Mouse (Mus musculus): ENCODE data around the gene Hoxb7. TPM values are rescaled to one million over a fixed set of nuclear protein-coding genes. Genes with fewer than 3 reads are reported as not detected.

Hoxb7 gene
- polyA plus RNA-seq, 1 experiment, result 13.1 TPM

- TF ChIP-seq POLR2A (IDR thresholded peaks at IDR 0.05; ENCODE audit: low read depth, low read length) (no peak), CTCF (IDR thresholded peaks at IDR 0.05; ENCODE audit: borderline replicate concordance, insufficient read depth, low read length) (no peak)
Observed at GRCm38 (mm10) chr11:96257141-96257540, 29.3 kb upstream of the Hoxb7 start.

GRCm38 (mm10) chr11:96259038-96259437 lies 27.4 kb upstream of the Hoxb7 start:
- Histone ChIP-seq H3K27ac (ENCODE audit: insufficient read depth, low read length) (peak overlapping the region; percentile 16; the same call in 1 of the 2 replicates), H3K4me3 (ENCODE audit: insufficient read depth, low read length) (no peak overlapping the region), H3K4me1 (ENCODE audit: control insufficient read depth, insufficient read depth, low read length) (0 out of 2 replicates have a peak, but pooled peaks cover 11% of the 10 kb centered on the region)
- TF ChIP-seq POLR2A (IDR thresholded peaks at IDR 0.05; ENCODE audit: low read depth, low read length) (no peak), CTCF (IDR thresholded peaks at IDR 0.05; ENCODE audit: borderline replicate concordance, insufficient read depth, low read length) (no peak)

More at GRCm38 (mm10) chr11:96257141-96257540, 29.3 kb upstream of the Hoxb7 start:
- H3K4me1 ChIP-seq (ENCODE audit: control insufficient read depth, insufficient read depth, low read length), result 0 out of 2 replicates have a peak, but pooled peaks cover 11% of the 10 kb centered on the region
- H3K4me3 ChIP-seq (ENCODE audit: insufficient read depth, low read length), result no peak overlapping the region
- peak overlapping the region; percentile 50; the same call in 1 of the 2 replicates for H3K27ac ChIP-seq (ENCODE audit: insufficient read depth, low read length)

GRCm38 (mm10) chr11:96259511-96259910 lies 26.9 kb upstream of the Hoxb7 start:
- 0 out of 2 replicates have a peak, but pooled peaks cover 11% of the 10 kb centered on the region for H3K4me1 ChIP-seq (ENCODE audit: control insufficient read depth, insufficient read depth, low read length)
- TF ChIP-seq CTCF (IDR thresholded peaks at IDR 0.05; ENCODE audit: borderline replicate concordance, insufficient read depth, low read length) (no peak), POLR2A (IDR thresholded peaks at IDR 0.05; ENCODE audit: low read depth, low read length) (no peak)
- H3K4me3 ChIP-seq (ENCODE audit: insufficient read depth, low read length), result no peak overlapping the region
- peak overlapping the region; percentile 56 for H3K27ac ChIP-seq (ENCODE audit: insufficient read depth, low read length)

GRCm38 (mm10) chr11:96260310-96260970 lies 26.0 kb upstream of the Hoxb7 start:
- Histone ChIP-seq H3K4me3 (ENCODE audit: insufficient read depth, low read length) (peak overlapping the region; percentile 9; the same call in 1 of the 2 replicates), H3K4me1 (ENCODE audit: control insufficient read depth, insufficient read depth, low read length) (0 out of 2 replicates have a peak, but pooled peaks cover 11% of the 10 kb centered on the region), H3K27ac (ENCODE audit: insufficient read depth, low read length) (peak overlapping the region; percentile 59)
- TF ChIP-seq CTCF (IDR thresholded peaks at IDR 0.05; ENCODE audit: borderline replicate concordance, insufficient read depth, low read length) (no peak), POLR2A (IDR thresholded peaks at IDR 0.05; ENCODE audit: low read depth, low read length) (no peak)

- Histone ChIP-seq H3K4me1 (ENCODE audit: control insufficient read depth, insufficient read depth, low read length) (0 out of 2 replicates have a peak, but pooled peaks cover 11% of the 10 kb centered on the region), H3K4me3 (ENCODE audit: insufficient read depth, low read length) (no peak overlapping the region), H3K27ac (ENCODE audit: insufficient read depth, low read length) (peak overlapping the region; percentile 59; the same call in 1 of the 2 replicates)
- TF ChIP-seq CTCF (IDR thresholded peaks at IDR 0.05; ENCODE audit: borderline replicate concordance, insufficient read depth, low read length), result peak; percentile 85
- no peak for TF ChIP-seq POLR2A (IDR thresholded peaks at IDR 0.05; ENCODE audit: low read depth, low read length)
Observed at GRCm38 (mm10) chr11:96261323-96261890, 25.0 kb upstream of the Hoxb7 start.

GRCm38 (mm10) chr11:96262262-96262830 lies 24.1 kb upstream of the Hoxb7 start:
- TF ChIP-seq POLR2A (IDR thresholded peaks at IDR 0.05; ENCODE audit: low read depth, low read length), result no peak
- no peak for TF ChIP-seq CTCF (IDR thresholded peaks at IDR 0.05; ENCODE audit: borderline replicate concordance, insufficient read depth, low read length)
- Histone ChIP-seq H3K4me1 (ENCODE audit: control insufficient read depth, insufficient read depth, low read length) (0 out of 2 replicates have a peak, but pooled peaks cover 8% of the 10 kb centered on the region), H3K4me3 (ENCODE audit: insufficient read depth, low read length) (no peak overlapping the region), H3K27ac (ENCODE audit: insufficient read depth, low read length) (no peak overlapping the region)

- Histone ChIP-seq H3K4me1 (ENCODE audit: control insufficient read depth, insufficient read depth, low read length) (0 out of 2 replicates have a peak, but pooled peaks cover 8% of the 10 kb centered on the region), H3K4me3 (ENCODE audit: insufficient read depth, low read length) (no peak overlapping the region)
- TF ChIP-seq CTCF (IDR thresholded peaks at IDR 0.05; ENCODE audit: borderline replicate concordance, insufficient read depth, low read length) (no peak), POLR2A (IDR thresholded peaks at IDR 0.05; ENCODE audit: low read depth, low read length) (no peak)
Observed at GRCm38 (mm10) chr11:96263636-96264389, 22.6 kb upstream of the Hoxb7 start.

GRCm38 (mm10) chr11:96264390-96265020 lies 21.9 kb upstream of the Hoxb7 start:
- TF ChIP-seq CTCF (IDR thresholded peaks at IDR 0.05; ENCODE audit: borderline replicate concordance, insufficient read depth, low read length), result no peak
- TF ChIP-seq POLR2A (IDR thresholded peaks at IDR 0.05; ENCODE audit: low read depth, low read length), result no peak
- Histone ChIP-seq H3K4me1 (ENCODE audit: control insufficient read depth, insufficient read depth, low read length) (0 out of 2 replicates have a peak, but pooled peaks cover 8% of the 10 kb centered on the region), H3K4me3 (ENCODE audit: insufficient read depth, low read length) (no peak overlapping the region), H3K27ac (ENCODE audit: insufficient read depth, low read length) (no peak overlapping the region)

More at GRCm38 (mm10) chr11:96263636-96264389, 22.6 kb upstream of the Hoxb7 start:
- H3K27ac ChIP-seq (ENCODE audit: insufficient read depth, low read length), result no peak overlapping the region

GRCm38 (mm10) chr11:96265954-96266353 lies 20.5 kb upstream of the Hoxb7 start:
- Histone ChIP-seq H3K4me1 (ENCODE audit: control insufficient read depth, insufficient read depth, low read length) (0 out of 2 replicates have a peak, but pooled peaks cover 5% of the 10 kb centered on the region), H3K4me3 (ENCODE audit: insufficient read depth, low read length) (no peak overlapping the region), H3K27ac (ENCODE audit: insufficient read depth, low read length) (no peak overlapping the region)
- TF ChIP-seq POLR2A (IDR thresholded peaks at IDR 0.05; ENCODE audit: low read depth, low read length) (no peak), CTCF (IDR thresholded peaks at IDR 0.05; ENCODE audit: borderline replicate concordance, insufficient read depth, low read length) (no peak)
